Mouse (Mus musculus) erythroblast, embryonic 14.5 days (primary cell): ENCODE data around the gene Fgfr2.

Experiments used
- GATA1 ChIP-seq: IDR thresholded peaks from 2 replicates; pipeline ENCODE4 v1.6.1; 2012; ENCODE audit warnings: low read length, inconsistent platforms, mixed read lengths
- TAL1 ChIP-seq: IDR thresholded peaks from 3 replicates; pipeline ENCODE4 v1.6.1; 2012; ENCODE audit warnings: low read length, inconsistent platforms, mixed read lengths

DNA sequence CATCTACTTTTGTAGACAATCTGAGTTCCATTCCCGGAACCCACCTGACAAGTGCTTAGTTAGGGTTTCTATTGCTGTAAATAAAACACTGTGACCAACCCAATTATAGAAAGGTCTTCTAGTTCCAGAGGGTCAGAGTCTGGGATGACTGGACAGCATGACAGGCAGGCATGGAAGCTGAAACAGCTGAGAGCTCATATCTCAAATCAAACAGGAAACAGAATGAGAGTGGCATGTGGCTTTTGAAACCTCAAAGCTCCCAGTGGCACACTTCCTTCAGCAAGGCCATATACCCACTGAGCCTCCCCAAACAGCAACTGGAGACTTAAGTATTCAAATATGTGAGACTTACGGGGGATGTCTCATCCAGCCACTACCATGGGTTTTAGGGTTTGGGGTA is 250.1 kb downstream of the Fgfr2 start:
- TF ChIP-seq GATA1 = no peak
- no peak for TF ChIP-seq TAL1
